Mouse (Mus musculus) adrenal gland, postnatal 25 days (tissue): ENCODE data around the gene Bcdin3d. TPM values are rescaled to one million over a fixed set of nuclear protein-coding genes. Genes with fewer than 3 reads are reported as not detected.

ENCODE experiments used
- DNase-seq: peaks from one replicate; pipeline ENCODE4 v3.0.0; 2021; ENCODE audit warnings: mixed read lengths
- long read RNA-seq: library from polyadenylated mRNA; stranded (forward); transcript quantifications from one replicate; pipeline ENCODE4 v2.0.0, GENCODE M21; 2021
- total RNA-seq: library from RNA; stranded (reverse); gene quantifications from 2 replicates; pipeline ENCODE4 v1.2.3, GENCODE M21; 2021

Gene Bcdin3d
- 6.2 and 7.7 TPM in 2 replicates for total RNA-seq
- long read RNA-seq, transcript Bcdin3d-201 (2 exons, 1,276 nt) = major isoform, 8 of 8 reads
- long read RNA-seq, partial matches to known transcripts = 0 of 8 reads
- long read RNA-seq, other reads (novel, unspliced or antisense) = 0 of 8 reads

DNA sequence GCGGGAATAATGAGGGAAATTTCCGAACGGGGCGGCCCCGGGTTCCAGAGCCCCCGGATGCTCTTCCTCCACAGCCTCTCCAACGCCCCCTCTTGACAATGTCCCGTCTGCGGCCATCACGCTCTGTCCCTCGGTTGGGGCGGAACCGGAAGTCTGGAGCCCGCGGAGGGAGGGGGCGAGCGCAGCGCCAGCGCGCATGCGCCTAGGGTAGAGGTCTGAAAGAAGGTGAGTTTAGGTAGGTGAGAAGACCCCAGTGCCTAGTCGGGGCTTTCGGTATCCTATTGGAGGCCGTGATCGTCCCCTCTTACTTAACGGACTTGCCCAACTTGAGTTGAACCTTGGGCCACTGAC is at the start of gene Bcdin3d:
TSS of gene Bcdin3d (minus strand) at position 155 of the 351 bp plus-strand sequence.
- peak; percentile 89 for DNase-seq

DNA sequence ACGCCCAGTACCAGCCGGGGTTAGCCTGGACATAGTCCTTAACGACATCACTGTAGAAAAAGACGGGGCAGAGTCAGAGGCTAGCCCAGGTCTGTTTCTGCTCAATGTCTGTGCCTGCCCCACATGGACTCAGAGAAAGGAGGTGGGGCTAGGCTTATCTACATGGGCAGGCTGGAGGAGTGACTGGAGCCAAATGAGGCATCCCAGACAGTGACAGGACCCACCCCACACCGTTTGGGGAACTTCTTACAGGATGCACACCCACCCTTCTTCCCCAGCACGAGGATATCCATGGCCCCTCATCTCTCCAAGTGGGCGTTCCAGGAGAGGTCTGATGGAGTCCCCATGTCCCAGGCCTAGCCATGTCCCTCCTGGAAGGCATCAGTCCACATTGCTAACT is 45.8 kb upstream of the Bcdin3d start:
- no peak for DNase-seq

DNA sequence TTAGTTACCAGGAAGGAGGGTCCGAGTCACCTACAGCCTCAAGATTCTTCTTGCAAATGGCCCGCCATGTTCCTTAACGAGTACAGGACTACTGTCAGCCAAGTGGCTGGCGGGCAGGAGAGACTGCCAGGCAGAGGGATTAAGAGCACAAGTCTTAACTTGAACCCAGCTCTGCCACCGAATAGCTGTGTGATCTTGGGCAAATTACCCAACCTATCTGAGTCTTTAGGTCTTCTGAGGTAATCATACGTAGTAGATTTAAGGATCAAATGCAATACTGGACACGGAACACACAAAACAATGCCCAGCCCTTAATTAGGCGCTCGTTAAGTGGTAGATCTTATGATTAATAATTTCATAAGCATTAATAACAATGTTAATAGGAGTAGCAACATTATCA is 45.1 kb upstream of the Bcdin3d start:
- DNase-seq = no peak

DNA sequence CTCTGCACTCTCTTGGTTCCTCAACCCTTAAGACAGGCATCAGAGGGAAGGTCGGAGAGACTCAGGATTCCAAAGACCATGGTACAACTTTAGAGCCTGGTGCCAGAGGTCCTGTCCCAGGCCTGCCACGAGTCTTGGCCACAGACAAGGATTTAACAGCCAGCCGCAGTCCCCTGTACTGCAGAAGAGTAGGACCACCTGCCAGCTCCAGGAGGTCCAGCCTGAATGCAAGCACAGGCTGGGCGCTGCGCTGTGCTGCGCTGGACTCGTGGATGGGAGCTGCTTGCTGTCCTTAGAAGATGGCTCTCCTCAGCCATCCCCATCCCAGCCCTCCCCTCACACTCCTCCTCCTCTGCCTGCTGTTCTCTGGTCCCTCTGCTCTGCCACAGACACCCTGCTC is 43.2 kb upstream of the Bcdin3d start:
- DNase-seq = no peak

DNA sequence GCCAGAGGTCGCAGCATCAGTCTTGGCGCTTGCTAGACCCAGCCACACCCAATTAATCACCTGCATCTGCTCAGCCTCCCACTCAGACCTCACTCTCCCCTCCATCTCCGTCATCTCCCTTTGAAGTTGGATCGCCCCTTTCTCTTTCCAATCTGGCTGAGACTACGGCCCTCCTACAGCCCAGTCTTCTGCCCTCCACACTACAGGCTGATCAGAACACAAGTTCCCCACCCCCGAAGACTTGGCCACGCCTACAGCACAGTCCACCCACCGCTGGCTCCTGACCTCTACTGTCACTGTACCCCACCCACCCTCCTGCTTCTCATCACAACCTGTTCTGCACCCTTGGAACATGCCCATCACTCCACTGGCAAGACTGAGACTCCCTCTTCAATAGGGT is 42.2 kb upstream of the Bcdin3d start:
- DNase-seq = no peak

DNA sequence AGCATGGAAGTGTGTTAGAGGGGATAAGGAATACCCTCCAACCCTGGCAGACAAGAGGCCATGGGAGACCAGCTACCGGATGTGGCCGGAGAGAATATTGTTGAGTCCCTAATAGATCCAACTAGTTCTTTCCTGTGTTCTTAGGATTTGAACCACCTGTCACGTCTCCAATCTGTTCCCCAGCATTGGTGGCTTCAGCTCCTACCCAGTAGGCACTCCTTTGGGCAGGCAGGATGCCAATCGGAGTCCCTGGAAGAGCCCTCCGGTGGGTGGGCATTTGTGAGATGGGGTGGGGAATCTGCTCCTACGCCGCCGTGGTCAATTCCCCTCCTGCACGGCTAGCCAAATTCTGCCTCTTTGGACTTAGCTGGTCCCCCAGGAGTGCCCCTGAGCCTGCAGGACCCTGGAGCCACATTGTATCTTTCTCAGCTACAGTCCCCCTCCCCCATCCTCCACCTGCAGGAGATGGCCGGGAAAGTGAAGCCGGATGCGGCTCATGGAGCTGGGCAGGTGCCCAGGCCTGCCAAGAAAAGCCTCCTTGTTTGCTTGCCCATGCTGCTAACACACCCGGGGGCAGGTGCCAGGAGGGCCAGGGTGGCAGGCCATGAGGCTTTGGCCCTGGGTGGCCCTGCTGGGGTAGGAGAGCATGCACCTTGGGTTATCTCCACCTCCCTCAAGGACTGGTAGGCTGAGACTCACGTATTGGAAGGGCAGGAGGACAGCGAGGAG is 37.4 kb upstream of the Bcdin3d start:
- no peak for DNase-seq

DNA sequence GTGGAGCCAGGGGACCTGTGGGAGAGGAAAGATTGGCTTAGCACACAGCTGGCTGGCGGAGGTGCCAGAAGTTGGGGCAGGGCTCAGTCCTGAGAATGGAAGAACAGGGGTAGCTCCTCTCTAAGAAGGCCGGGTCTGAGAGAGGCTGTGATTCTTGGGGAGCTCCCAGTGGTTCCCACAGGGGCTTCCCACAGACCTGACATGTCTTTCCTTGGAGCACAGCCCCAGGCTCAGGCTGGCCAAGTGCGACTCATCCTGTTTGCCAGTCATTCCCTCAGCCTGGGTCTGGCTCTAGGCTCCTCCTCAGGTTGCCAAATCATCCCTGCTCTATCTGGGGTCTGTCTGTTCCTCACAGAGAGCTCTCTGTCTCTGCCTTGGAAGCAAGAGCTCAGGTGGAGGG is 36.1 kb upstream of the Bcdin3d start:
- DNase-seq = no peak

DNA sequence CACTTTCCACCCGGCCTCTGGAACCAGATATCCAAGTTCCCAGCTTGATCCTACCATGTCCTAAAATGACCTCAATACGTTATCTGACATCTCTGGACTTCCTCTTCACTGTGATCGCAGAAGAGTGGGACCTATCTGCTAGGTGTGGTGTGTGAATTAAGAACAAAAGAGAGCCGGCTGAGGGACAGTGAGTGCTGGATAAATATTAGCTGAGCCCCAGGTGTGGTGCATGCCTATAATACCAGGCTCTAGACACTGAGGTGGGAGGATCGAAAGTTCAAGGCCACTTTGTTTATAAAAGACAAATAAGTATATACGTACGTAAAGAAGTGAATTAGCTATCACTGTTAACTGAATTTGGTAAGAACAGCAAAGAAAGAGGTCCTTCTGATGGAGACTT is 35.3 kb upstream of the Bcdin3d start:
- no peak for DNase-seq

DNA sequence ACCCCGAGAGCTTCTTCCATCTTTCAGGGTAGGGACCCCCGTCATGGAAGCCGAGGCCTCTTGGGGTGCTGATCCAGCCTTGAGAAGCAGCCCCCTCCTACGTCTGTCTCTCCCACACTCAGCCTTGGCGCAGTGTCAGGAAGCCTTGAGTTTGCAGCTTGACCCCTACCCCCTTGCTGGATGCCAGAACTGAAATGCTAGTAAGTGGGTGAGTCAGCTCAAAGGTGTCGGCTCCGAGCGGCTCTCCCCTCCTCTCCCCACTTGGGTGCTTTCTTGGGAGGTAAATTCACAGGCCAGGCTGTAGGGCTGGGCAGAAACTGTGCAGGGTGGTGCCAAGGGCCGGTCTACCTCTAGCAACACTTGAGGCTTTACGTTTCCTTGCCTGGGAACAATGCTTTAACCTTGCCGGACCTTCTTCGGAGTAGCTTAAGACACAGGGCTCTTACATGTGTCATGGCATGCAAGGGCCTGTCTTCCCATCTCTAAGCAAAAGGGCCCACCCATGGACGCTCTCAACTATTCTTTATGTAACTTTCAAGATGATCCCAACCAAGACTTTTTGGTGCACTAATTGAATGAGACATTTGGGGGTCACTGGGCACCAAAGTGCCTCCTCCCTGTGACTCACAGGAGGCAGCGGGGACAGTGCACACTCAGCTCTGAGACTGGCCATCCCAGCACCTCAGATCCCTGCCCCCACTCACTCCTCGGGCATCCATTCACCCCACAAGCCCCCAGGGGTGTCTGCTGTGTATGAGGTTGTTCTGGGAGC is 31.0 kb upstream of the Bcdin3d start:
- DNase-seq = peak; percentile 45

DNA sequence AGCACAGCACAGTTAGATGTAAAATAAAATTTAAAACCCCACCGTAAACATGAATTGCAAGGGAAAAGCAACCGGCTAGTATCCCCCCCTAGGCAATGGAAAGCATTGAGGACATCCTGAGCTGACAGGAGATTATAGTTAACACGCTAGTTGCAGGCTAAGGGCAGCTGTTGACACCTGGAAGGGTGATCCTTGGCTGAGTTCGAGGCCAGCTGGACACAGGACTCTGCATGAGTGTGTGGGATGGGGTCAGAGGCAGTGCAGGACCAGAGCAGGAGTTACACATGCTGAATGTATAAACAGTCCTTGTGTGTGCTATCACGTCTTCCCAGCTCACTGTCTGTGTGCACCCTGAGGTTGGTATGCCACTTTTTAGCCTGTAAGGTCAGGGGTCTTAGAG is 28.7 kb upstream of the Bcdin3d start:
- DNase-seq = no peak

DNA sequence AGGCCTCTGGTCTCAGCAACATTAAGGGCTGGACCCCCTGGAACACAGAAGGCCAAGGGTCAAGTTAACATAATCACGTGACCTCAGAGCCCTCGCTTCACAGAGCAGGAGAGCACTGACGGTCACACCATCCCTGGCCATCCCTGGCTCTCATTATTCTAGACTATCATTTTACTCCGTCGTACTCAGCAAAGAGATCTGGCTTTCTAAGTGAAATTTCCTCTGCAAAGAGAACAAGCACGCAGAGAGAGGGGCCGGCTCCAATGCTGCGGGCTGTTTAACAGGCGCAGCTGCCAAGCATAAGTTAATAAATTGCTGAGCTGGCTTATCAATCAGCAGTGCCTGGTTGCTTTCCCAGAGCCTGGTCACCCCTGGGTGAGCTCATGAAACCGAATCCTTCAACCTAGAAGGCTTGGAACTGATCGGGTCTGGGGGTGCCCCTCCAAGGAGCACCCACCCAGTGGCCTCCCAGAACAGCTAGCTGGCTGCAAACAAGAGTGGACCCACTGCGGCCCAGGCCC is 27.8 kb upstream of the Bcdin3d start:
- no peak for DNase-seq

DNA sequence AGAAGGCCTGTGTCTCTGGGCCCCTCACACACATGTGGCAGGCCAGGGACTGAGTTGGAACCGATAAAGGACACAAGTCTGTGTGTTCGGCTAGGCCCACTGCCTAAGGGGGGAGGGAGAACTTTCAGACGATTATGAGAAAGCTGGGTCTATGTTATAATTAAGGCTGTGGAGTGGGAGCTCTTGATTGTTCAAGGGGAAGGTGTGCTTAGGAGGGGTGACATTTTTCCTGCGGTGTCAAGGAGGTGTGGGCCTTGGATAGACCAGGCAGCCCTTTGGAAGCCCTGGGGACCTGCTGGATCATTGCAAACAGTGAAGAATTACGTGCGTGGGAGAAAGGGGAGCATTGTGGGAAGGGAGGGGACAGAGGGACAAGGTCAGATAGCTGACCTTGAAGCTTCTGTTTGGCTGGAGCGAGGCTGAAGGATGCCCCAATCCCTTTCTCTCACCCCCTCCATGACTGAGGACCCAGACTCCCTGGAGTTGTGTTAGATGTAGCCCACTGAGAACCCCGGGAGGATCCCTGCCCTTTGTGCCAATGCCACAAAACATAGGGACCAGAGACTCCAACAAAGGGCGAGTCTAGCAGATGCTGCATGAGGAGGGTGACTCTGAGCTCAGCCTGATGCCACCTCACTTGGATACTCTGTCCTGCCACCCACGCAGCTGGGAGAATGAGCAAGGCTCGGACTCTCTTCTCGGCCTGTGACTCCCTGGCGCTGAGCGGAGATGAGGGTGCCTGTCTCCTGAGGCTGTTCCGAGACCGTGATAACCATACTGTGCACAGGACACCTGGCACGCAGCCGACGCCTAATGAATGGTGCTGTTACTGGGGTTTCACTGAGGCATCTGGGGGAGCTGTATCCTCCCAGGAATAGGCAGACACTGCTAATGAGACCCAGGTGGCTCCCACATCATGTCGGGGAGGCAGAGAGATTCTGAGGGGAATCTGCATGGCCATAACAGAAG is 27.0 kb upstream of the Bcdin3d start:
- DNase-seq = peak; percentile 37

DNA sequence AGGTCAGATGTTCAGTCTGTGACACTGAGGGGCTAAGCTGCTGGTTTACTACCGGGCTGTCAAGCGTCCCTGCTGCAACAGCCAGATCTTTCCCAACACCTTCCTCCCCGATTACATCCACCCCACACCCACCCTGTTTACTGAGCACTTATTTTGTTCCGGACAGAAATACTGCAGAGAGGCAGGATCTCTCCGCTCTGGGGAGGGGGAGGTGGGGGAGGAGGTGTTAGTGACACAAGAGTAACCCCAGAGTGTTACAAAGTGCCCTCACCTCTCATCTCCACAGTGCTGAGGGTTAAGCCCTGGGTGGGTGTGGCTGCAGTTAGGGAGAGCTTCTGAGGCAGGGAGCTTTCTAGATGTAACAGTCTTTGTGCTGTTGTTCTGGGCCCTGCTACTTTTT is 25.8 kb upstream of the Bcdin3d start:
- DNase-seq = no peak

DNA sequence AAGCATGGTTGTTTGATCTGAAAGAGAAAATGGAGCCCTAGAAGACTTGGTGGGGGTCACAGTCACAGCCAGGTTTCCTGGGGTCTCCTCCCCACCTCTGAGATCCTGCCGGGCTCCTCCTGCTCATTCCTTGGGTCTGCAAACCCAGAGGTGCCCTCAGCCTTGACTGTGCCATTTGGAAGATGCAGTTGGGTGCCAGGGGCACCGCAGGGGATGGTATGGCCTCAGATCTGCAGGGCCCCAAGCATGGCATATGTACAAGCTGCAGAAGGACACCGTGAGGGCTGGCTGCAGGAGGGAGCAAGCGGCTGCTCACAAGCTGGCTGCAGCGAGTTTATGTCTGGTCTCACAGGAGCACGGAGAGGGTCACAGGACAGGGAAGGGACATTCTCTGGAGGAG is 25.2 kb upstream of the Bcdin3d start:
- DNase-seq = no peak

DNA sequence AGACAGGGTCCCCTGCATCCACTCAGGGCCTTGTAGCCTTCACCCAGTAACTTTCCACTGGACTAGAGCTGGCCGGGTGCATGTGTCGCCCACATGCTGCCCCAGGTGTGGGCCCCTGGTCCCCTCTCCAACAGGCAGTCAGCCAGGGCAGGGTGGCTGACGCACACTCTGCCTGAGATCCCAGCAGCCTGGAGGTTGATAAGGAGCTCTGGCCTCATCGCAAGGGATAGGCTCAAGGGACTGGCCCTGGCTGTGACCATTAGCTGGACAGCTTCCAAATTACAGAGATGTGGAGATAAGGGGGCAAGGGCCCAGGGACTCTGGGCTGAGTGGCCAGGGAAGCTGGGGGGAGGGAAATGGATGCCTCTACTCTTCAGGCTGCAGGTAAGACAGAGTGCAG is 24.3 kb upstream of the Bcdin3d start:
- DNase-seq = peak; percentile 70

DNA sequence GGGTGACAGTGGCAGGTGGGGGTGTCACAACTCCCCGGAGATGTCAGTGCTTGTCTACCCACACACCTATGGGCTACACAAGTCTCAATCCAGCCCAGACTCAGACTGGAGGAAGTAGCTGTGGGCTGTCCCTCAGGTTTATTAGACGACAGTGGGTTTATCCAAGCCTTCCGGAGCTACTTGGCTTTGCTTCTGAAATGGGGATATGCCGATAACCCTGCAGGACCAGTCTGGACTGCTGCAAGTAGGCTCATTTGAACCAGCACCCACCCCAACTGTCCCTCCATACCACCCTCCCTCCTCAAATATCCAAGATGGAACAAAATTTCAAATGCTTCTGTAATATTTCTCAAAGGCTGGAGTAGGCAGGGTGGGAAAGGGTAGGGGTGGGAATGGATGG is 23.8 kb upstream of the Bcdin3d start:
- DNase-seq = no peak

DNA sequence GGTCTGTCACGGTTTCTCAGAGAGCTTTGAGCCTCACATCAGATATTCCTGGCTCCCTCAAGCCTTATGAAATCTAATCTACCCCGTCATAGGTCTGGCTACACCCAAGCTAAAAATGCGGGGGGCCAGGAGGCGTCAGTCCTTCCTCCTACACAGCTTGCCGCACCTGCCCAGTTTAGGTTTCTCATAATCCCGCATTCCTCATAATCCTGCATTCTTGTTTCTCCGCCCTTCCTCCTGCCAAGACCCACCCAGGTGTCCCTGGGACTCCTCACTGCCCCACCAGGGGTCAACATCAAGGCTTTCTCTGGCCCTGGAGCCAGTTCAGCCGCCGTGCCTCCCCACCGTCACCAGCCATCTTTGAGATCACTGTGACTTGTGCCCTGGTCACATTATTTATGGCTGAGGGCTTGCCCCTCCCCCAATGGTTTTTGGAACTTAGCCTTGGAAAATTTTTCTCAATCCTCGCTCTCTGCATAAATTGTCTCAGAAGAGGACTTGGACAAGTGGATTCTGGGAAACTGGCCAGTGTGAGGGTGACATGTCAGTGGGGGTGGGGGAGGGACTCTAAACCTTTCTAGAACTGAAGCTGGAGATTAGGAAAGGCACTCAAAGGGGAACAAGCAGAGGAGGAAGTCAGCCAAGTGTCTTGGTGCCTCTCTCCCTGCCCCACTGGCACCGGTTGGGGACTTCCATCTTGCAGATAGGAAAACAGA is 23.2 kb upstream of the Bcdin3d start:
- peak; percentile 66 for DNase-seq

DNA sequence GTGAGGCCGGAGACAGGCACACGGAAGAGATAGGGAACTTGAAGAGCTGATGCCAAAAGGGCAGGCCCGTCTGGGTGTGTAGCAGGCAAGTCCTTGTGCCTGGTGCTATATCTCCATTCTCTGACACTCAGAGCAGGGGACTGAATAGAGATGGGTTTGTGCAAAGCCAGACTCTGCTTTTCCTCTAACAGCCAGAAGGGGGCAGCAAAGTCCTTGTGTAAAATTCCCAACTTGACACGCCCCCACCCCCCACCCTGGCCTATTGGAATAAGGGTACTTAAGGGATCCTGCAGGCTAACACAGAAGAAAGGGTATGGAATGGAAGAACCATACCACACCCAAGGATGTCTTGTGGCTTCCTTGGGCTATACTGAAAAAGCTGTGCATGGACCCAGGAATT is 22.5 kb upstream of the Bcdin3d start:
- peak; percentile 35 for DNase-seq

DNA sequence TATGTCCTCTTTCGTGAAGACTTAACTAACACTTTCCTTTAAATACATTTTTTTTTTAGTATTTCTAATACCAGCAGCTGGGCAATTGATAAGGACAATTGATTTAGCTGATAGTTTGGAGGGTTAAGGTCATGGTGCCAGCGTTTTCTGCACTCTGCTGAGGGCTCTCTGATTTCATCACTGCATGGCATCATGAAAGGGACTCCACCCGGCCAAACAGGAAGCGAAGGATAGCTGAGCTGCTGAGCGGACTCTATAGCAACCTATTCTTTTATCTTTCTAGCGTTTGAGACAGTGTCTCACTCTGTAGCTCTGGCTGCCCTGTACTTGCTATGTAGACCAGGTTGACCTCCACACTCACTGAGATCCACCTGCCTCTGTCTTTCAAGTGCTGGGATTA is 10.2 kb upstream of the Bcdin3d start:
- no peak for DNase-seq

DNA sequence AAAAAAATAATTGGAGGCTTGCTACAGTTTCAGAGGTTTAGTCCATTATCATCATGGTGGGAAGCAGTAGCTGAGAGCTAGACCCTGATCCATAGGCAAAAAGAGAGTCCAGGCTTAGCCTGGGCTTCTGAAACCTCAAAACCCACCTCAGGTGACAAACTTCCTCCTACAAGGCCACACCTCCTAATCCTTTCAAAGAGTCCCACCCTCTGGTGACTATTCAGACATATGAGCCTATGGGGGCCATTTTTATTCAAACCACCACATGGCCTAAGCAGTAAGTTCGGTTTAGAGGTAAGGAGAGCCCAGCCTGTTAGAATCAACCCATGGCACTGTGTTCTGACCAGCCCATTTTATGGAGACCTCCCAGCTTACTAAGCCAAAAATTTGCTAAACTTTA is 1.3 kb upstream of the Bcdin3d start:
- DNase-seq = no peak

DNA sequence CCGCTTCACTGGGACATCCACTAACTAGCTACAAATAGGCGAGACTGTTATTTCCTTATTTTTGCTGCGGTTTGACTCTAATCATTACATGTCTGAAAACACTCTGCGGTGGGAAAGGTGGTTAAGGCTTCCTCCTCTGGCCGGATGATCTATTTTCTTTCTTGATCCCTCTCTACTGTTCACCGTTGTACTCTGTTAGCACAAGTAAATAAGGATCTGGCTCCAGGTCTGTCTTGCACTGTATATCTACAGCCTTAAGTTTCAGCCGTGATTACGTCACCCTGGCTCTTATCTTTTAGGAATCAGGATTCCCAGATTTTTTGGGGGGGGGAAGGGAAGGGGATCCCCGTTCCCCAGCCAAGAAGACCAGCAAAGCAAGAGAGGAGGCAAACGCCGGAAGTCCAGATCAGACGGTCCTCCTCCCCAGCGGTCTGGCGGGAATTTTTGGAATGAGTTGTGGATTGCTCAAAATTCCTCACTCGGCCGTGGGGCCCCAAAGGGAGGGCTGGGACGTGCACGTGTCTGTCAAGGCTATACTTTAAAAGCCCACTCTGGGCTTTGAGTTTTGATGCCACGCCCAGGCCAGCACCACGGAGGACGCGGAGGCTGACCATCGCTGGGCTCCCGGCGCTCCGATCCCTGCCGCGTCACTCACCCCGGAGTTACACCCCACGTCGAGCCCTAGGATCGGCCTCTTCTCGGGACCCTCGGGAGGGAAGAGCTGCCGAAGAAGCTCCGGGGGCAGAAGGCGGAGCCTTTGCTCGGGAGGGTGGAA is 542 bp downstream of the Bcdin3d start:
- DNase-seq = peak; percentile 64
